Mouse (Mus musculus) intestine, embryonic 14.5 days (tissue): ENCODE data around the gene Olfr1276. TPM values are rescaled to one million over a fixed set of nuclear protein-coding genes. Genes with fewer than 3 reads are reported as not detected.

ENCODE experiments used
- ATAC-seq: fragments of 200-750 bp; cut with Nextera tagmentation; replicated peaks from 2 replicates; pipeline ENCODE4 v1.8.0; 2017; ENCODE audit warnings: low read depth, moderate number of reproducible peaks, moderate TSS enrichment, moderate library complexity; ENCODE audit not compliant: low FRiP score, low TSS enrichment
- DNase-seq: peaks from one replicate; pipeline ENCODE4 v3.0.0-alpha.2; 2018; ENCODE audit warnings: low spot score
- H3K27ac ChIP-seq: fragments of 300-500 bp; sonication (generic); 2 replicates; pipeline ENCODE4 v1.5.1; 2014; ENCODE audit warnings: low read depth, mild to moderate bottlenecking, control low read depth
- H3K27me3 ChIP-seq: fragments of 300-500 bp; sonication (generic); replicated peaks from 2 replicates; pipeline ENCODE4 v1.6.1; 2014; ENCODE audit warnings: low read length, control low read depth; ENCODE audit not compliant: control insufficient read depth, insufficient read depth
- H3K36me3 ChIP-seq: fragments of 300-500 bp; sonication (generic); 2 replicates; pipeline ENCODE4 v1.6.1; 2014; ENCODE audit warnings: low read length, control low read depth; ENCODE audit not compliant: control insufficient read depth, insufficient read depth
- H3K4me1 ChIP-seq: fragments of 300-500 bp; sonication (generic); replicated peaks from 2 replicates; pipeline ENCODE4 v1.6.1; 2014; ENCODE audit warnings: low read length, control low read depth, mixed read lengths; ENCODE audit not compliant: control insufficient read depth, insufficient read depth
- H3K4me2 ChIP-seq: fragments of 300-500 bp; sonication (generic); 2 replicates; pipeline ENCODE4 v1.6.1; 2014; ENCODE audit warnings: low read length
- H3K4me3 ChIP-seq: fragments of 300-500 bp; sonication (generic); 2 replicates; pipeline ENCODE4 v1.5.1; 2014; ENCODE audit warnings: low read depth, low read length, control low read depth, mixed read lengths
- H3K9ac ChIP-seq: fragments of 300-500 bp; sonication (generic); 2 replicates; pipeline ENCODE4 v1.6.1; 2014; ENCODE audit warnings: mild to moderate bottlenecking, low read length
- H3K9me3 ChIP-seq: fragments of 300-500 bp; sonication (generic); 2 replicates; pipeline ENCODE4 v1.6.1; 2016; ENCODE audit warnings: low read length, control low read depth; ENCODE audit not compliant: control insufficient read depth
- whole genome bisulfite sequencing: fragments of 180-500 bp; shearing (Covaris S2); extraction: QIAGEN DNeasy Blood & Tissue Kit; methylation state at CpG from one replicate; pipeline ENCODE4 v1.1.7; 2014; 5-methylcytosine and 5-hydroxymethylcytosine counted together
- polyA plus RNA-seq: library from polyadenylated mRNA; unstranded; fragments of >200 nt; fragmentation: Nextera tagmentation; extraction: Ambion mirVana; gene quantifications from 2 replicates; pipeline ENCODE4 v1.2.1, GENCODE M21; 2014

The Olfr1276 gene
- polyA plus RNA-seq = not detected in 2 replicates

DNA sequence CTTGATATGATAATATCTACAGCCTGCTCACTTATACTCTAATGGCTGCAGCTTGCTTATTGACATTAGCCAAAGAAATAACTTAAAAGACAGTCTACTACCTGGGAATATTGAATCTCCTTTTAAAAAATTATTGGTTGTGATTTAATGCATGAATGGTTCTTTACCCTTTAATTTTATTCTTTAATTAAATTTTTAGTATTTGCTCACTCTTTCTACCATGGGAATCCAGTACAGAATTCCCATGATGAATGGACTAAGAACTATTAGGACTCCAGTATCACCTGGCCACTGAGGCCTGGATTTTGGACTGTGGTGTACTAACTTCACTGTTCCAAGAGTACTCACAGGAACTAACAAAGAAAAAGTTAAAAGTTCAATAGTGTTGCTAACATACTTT lies at the start of gene Olfr1276:
Gene Olfr1276 (plus strand): TSS at position 301 of the 400 bp plus-strand sequence.
- Histone ChIP-seq H3K36me3 (no peaks in the 10 kb centered on the region), H3K9ac (no peak within 1 kb of the TSS), H3K4me2 (no peak within 1 kb of the TSS), H3K4me3 (no peak within 1 kb of the TSS), H3K9me3 (no peaks in the 10 kb centered on the region), H3K4me1 (no peaks in the 10 kb centered on the region), H3K27me3 (no peaks in the 10 kb centered on the region), H3K27ac (no peak within 1 kb of the TSS)
- ATAC-seq (no peak), DNase-seq (no peak)

- ATAC-seq = no peak
- no peak for DNase-seq
- 85% methylated on average over 6 of the region's 6 CpGs for WGBS
- H3K27me3 ChIP-seq = no peaks in the 10 kb centered on the region
- no peak within 1 kb of the TSS for H3K4me3 ChIP-seq
- no peak within 1 kb of the TSS for H3K27ac ChIP-seq
- H3K4me2 ChIP-seq = no peak within 1 kb of the TSS
- no peaks in the 10 kb centered on the region for H3K4me1 ChIP-seq
- no peaks in the 10 kb centered on the region for H3K9me3 ChIP-seq
- H3K36me3 ChIP-seq = no peaks in the 10 kb centered on the region
- no peak within 1 kb of the TSS for H3K9ac ChIP-seq
Measured at GRCm38 (mm10) chr2:111229502-111229901, 24.8 kb upstream of the Olfr1276 start, which contains the start of gene 4930430A15Rik. Gene 4930430A15Rik (minus strand): TSS chr2:111229602.

- Histone ChIP-seq H3K9ac (no peak within 1 kb of the TSS), H3K4me1 (no peaks in the 10 kb centered on the region), H3K4me3 (no peak within 1 kb of the TSS), H3K27me3 (no peaks in the 10 kb centered on the region), H3K27ac (no peak within 1 kb of the TSS), H3K4me2 (no peak within 1 kb of the TSS), H3K36me3 (no peaks in the 10 kb centered on the region), H3K9me3 (no peaks in the 10 kb centered on the region)
- WGBS = 80% methylated on average over 1 of the region's 1 CpGs
- DNase-seq (no peak), ATAC-seq (no peak)
Measured at GRCm38 (mm10) chr2:111235186-111235585, 19.1 kb upstream of the Olfr1276 start, which contains the start of gene Olfr1275. Gene Olfr1275 (minus strand): TSS chr2:111235286.

DNA sequence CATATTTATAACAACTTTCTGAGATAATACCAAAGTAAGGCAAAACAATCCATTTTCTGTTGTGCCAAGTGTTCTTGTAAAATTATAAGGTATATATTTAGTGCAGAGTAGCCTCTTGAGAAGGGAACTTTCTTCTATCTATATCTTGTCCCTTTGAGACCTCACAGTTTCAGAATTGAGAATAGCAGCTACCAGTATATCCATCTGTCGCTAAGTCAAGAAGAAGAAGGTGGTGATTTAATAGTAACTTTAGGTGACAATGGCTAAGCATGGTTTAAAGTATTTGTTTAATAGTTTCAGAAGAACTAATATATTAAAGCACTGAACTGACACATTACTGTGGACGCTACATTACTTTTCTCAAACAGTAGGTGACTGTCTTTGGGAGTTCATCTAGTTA lies 19.7 kb downstream of the Olfr1276 start, which contains the start of gene Olfr1277:
Gene Olfr1277 (minus strand): TSS at position 101 of the 400 bp plus-strand sequence.
- no peaks in the 10 kb centered on the region for H3K27me3 ChIP-seq
- no peaks in the 10 kb centered on the region for H3K36me3 ChIP-seq
- no peak within 1 kb of the TSS for H3K4me2 ChIP-seq
- H3K4me1 ChIP-seq = no peaks in the 10 kb centered on the region
- no peaks in the 10 kb centered on the region for H3K9me3 ChIP-seq
- H3K27ac ChIP-seq = no peak within 1 kb of the TSS
- WGBS = 82% methylated on average over 2 of the region's 2 CpGs
- DNase-seq (no peak), ATAC-seq (no peak)
- H3K4me3 ChIP-seq = no peak within 1 kb of the TSS
- H3K9ac ChIP-seq = no peak within 1 kb of the TSS

DNA sequence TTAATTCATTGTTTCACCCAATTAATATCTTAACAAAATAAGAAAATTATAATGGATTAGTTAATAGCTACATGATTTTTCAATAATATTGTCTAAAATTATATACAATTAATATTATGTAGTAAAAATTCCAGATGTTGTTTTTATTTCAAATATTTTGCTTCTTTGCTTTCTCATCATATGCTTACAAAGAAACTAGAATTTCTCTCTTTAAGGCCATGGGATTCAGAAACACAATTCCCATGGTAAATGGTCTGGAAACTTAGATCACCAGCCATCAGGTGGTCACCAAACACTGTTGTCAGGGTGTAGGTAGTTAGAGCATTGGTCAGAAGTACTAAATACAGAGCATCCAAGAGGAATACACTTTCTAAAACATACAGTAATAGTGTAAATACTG lies 35.5 kb downstream of the Olfr1276 start, which contains the start of gene Olfr1278:
Gene Olfr1278 (plus strand): TSS at position 301 of the 400 bp plus-strand sequence.
- Histone ChIP-seq H3K9me3 (no peaks in the 10 kb centered on the region), H3K27me3 (no peaks in the 10 kb centered on the region), H3K9ac (no peak within 1 kb of the TSS), H3K4me1 (no peaks in the 10 kb centered on the region), H3K4me3 (no peak within 1 kb of the TSS), H3K4me2 (no peak within 1 kb of the TSS), H3K36me3 (no peaks in the 10 kb centered on the region), H3K27ac (no peak within 1 kb of the TSS)
- no peak for DNase-seq
- no peak for ATAC-seq

DNA sequence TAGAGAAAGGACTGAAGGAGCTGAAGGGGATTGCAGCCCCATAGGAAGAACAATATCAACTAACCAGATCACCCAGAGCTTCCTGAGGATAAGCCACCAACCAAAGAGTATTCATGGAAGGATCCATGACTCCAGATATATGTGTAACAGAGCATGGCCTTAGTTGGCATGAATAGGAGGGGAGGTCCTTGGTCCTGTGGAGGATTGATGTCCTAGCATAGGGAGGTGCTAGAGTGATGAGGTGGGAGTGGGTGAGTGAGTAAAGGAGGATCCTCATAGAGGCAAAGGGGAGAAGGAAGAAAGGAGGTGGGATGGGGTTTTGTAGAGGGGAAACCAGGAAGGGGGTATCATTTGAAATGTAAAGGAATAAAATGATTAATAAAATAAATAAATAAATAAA lies 44.2 kb downstream of the Olfr1276 start:
- H3K4me1 ChIP-seq = no peaks in the 10 kb centered on the region
- H3K27ac ChIP-seq = no peak overlapping the region
- H3K4me3 ChIP-seq = no peak overlapping the region
- no peak overlapping the region for H3K4me2 ChIP-seq
- ATAC-seq (no peak), DNase-seq (no peak)
- H3K36me3 ChIP-seq = no peaks in the 10 kb centered on the region
- H3K9ac ChIP-seq = no peak overlapping the region
- H3K9me3 ChIP-seq = no peaks in the 10 kb centered on the region
- H3K27me3 ChIP-seq = no peaks in the 10 kb centered on the region

- H3K4me1 ChIP-seq = no peaks in the 10 kb centered on the region
- no peak within 1 kb of the TSS for H3K4me3 ChIP-seq
Measured at GRCm38 (mm10) chr2:111300374-111300773, 46.1 kb downstream of the Olfr1276 start, which contains the start of gene Olfr1279. Gene Olfr1279 (plus strand): TSS chr2:111300635.

More at GRCm38 (mm10) chr2:111300374-111300773, 46.1 kb downstream of the Olfr1276 start, which contains the start of gene Olfr1279:
- ATAC-seq = no peak
- no peaks in the 10 kb centered on the region for H3K27me3 ChIP-seq
- H3K4me2 ChIP-seq = no peak within 1 kb of the TSS
- DNase-seq = no peak
- H3K36me3 ChIP-seq = no peaks in the 10 kb centered on the region
- no peaks in the 10 kb centered on the region for H3K9me3 ChIP-seq
- H3K27ac ChIP-seq = no peak within 1 kb of the TSS
- no peak within 1 kb of the TSS for H3K9ac ChIP-seq

Other genes starting within 250 kb of the Olfr1276 start
- gene Gm13941, start 148.5 kb upstream of the Olfr1276 start, polyA plus RNA-seq = not detected in 2 replicates
- gene Gm15130, start 101.6 kb upstream of the Olfr1276 start, polyA plus RNA-seq = not detected in 2 replicates
- gene 4930430A15Rik, start 24.9 kb upstream of the Olfr1276 start, polyA plus RNA-seq = not detected in 2 replicates
- not detected in 2 replicates for gene Olfr1275, start 19.2 kb upstream of the Olfr1276 start, polyA plus RNA-seq
- gene Olfr1277, start 19.6 kb downstream of the Olfr1276 start, polyA plus RNA-seq = not detected in 2 replicates
- not detected in 2 replicates for gene Olfr1278, start 35.6 kb downstream of the Olfr1276 start, polyA plus RNA-seq
- not detected in 2 replicates for gene Olfr1279, start 46.1 kb downstream of the Olfr1276 start, polyA plus RNA-seq
- not detected in 2 replicates for gene Olfr1280, start 59.5 kb downstream of the Olfr1276 start, polyA plus RNA-seq
- not detected in 2 replicates for gene Olfr1281, start 72.0 kb downstream of the Olfr1276 start, polyA plus RNA-seq
- not detected in 2 replicates for gene Olfr1282, start 81.6 kb downstream of the Olfr1276 start, polyA plus RNA-seq
- not detected in 2 replicates for gene Olfr1283, start 112.3 kb downstream of the Olfr1276 start, polyA plus RNA-seq
- gene Olfr1284, start 121.0 kb downstream of the Olfr1276 start, polyA plus RNA-seq = not detected in 2 replicates
- not detected in 2 replicates for gene Olfr1286, start 168.6 kb downstream of the Olfr1276 start, polyA plus RNA-seq
- gene Olfr1287, start 194.6 kb downstream of the Olfr1276 start, polyA plus RNA-seq = not detected in 2 replicates
- not detected in 2 replicates for gene Olfr1288, start 219.6 kb downstream of the Olfr1276 start, polyA plus RNA-seq
- gene Olfr1289, start 226.3 kb downstream of the Olfr1276 start, polyA plus RNA-seq = not detected in 2 replicates
- gene Olfr1290, start 239.3 kb downstream of the Olfr1276 start, polyA plus RNA-seq = not detected in 2 replicates
- not detected in 2 replicates for gene Olfr1291-ps1, start 242.7 kb downstream of the Olfr1276 start, polyA plus RNA-seq